Mouse (Mus musculus) liver, embryonic 14.5 days (tissue): ENCODE measurements around the gene Ankrd7.

ENCODE experiments used
- CTCF ChIP-seq: IDR thresholded peaks from 2 replicates; pipeline ENCODE4 v1.5.1; 2016; ENCODE audit warnings: antibody characterized with exemption, low read depth, control low read depth
- EP300 ChIP-seq: IDR thresholded peaks from 2 replicates; pipeline ENCODE4 v1.6.1; 2016; ENCODE audit warnings: antibody characterized with exemption, low read depth

GRCm38 (mm10) chr6:18856487-18857078 is 9.5 kb upstream of the Ankrd7 start:
- TF ChIP-seq CTCF (no peak), EP300 (no peak)
